Mouse (Mus musculus): ENCODE data around the gene Tmem229b.

DNA sequence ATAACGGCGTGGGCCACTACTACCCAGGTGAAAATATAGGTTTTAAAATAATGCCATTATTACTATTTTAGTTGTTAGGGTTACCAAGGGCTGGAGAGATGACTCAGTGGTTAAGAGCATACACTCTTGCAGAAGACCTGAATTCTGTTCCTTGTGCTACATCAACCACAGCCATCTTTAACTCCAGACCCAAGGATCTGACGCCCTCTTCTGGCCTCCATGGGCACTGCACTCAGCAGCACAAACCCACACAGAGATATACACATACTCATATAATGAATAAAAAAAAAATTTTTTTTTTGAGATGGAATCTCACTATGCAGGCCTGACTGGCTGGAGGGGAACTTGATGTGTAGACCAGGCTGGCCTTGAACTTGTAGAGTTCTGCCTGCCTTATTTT, 91.1 kb downstream of the Tmem229b start:
- TF ChIP-seq CTCF (IDR thresholded peaks at IDR 0.05; ENCODE audit: borderline replicate concordance, insufficient read depth, low read depth, low read length) (no peak), POLR2A (IDR thresholded peaks at IDR 0.05; ENCODE audit: borderline replicate concordance, insufficient read depth, low read length) (no peak)
